Mouse (Mus musculus) erythroblast, adult 5-6 weeks (primary cell): ENCODE results near the gene Cul5. TPM values are rescaled to one million over a fixed set of nuclear protein-coding genes. Genes with fewer than 3 reads are reported as not detected.

Source experiments
- ATAC-seq: replicated peaks from 2 replicates; pipeline ENCODE4 v1.8.0; 2016; ENCODE audit warnings: moderate number of reproducible peaks, mild to moderate bottlenecking, moderate TSS enrichment, inconsistent platforms; ENCODE audit not compliant: poor library complexity, low FRiP score, severe bottlenecking
- total RNA-seq, 2 experiments: library from RNA; stranded (forward) in 1 of 2; stranded (reverse) in 1 of 2; fragments of 150-400 nt in 1 of 2; fragments of 200-764, 138-1000 nt in 1 of 2; gene quantifications; 2 replicates each; pipeline versions ENCODE4 v1.2.3 to v1.2.4; 2015 to 2017; ENCODE audit warnings: low replicate concordance in 2 of 2

Gene Cul5
- total RNA-seq (2015; ENCODE audit: low replicate concordance) (6.7 and 10.6 TPM in 2 replicates), total RNA-seq (2017; ENCODE audit: low replicate concordance) (12.1 and 25.7 TPM in 2 replicates)

GRCm38 (mm10) chr9:53669680-53670219 lies at the start of gene Cul5:
Gene Cul5, minus strand, starts transcription at chr9:53670014.
- ATAC-seq: 0 out of 2 replicates have a peak, but pooled peaks have one; percentile 21

DNA sequence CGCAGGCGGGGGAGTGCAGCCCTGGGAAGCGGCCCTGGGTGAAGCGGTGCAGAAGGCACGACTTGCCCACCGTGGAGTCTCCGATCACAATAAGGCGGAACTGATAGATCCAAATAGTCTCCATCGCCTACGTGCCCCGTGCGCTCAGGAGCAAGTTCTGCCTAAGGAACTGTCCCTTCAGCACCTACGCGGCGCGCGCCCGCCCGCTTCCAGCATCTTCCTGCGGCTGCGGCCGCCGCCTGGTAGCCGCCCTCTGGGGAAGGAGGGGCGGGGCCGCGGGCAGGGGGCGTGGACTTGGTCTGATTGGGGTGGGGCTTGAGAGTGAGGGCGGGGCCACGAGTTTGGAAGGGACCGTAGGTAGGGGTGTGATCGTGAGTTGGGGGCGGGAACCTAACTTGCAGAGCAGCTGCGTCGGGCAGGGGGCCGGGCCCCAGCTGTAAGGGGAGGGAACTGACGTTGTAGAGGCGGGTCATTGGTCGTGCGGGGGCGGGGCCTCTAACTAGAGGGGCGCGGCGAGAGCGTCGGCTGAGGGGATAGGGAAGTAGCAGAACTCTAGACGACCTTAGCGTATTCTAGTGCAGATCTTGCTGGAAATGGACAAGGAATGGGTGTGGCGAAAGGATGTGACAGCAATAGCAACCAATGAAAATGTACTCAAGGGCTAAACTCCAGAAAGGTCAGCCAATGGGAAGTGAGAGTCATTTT lies 36.3 kb upstream of the Cul5 start, which contains the start of gene Rab39:
TSS of gene Rab39 (minus strand) at position 241 of the 705 bp plus-strand sequence.
- ATAC-seq: peak; percentile 49

GRCm38 (mm10) chr9:53705491-53705991 lies 35.7 kb upstream of the Cul5 start:
- no peak for ATAC-seq

- no peak for ATAC-seq
These were observed 33.2 kb upstream of the Cul5 start for GRCm38 (mm10) chr9:53702991-53703390.

- no peak for ATAC-seq
These were observed 30.7 kb upstream of the Cul5 start for GRCm38 (mm10) chr9:53700496-53700895.

DNA sequence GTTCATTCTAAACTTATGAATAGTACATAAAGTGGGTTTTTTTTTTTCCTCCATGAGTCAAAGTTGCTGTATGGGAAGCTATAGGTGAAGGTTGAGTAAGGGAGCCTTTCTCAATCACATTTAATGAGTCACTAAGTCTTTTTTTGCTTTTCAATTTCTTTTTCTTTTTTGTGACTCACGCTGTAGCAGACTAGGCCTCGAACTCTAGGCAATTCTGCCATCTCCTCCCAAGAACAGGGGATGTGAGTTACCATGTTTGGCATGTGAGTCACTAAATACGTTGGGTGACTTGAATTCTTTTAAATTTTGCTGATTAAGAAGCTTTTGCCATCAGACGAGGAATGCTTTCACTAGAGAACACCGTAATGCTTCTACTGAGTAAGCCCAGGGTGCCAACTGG lies 26.0 kb upstream of the Cul5 start:
- no peak for ATAC-seq

DNA sequence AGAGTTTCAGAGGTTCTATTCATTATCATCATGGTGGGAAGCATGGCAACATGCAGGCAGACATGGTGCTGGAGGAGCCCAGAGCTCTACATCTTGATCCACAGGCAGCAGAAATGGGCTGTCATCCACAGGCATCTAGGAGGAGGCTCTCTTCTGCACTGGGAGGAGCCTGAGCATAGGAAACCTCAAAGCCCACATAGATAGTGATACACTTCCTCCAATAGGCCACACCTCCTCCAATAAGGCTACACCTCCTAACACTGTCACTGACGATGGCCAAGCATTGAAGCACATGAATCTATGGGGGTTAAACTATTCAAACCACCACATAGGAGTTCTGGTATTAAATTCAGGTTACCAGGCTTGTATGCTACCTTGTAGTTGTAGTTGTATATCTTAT lies 23.9 kb upstream of the Cul5 start:
- ATAC-seq: no peak

- no peak for ATAC-seq
These were observed 22.2 kb upstream of the Cul5 start for GRCm38 (mm10) chr9:53691745-53692670.

DNA sequence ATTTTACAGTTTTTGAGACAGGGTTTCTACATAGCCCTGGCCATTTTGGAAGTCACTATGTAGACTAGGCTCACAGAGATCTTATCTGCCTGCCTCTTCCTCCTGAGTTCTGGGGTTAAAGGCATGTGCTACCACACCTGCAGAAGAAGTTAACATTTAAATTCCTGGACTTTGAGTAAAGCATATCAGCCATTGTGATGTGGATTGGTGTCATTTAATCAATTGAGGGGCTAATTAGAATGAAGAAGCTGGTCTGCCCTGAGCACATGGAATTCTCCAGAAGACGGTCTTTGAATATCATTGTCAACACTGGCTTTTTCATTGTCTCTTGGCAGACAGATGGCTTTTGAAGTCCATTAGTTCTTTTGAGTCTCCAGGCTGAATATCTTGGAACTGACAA lies 11.0 kb upstream of the Cul5 start:
- no peak for ATAC-seq

DNA sequence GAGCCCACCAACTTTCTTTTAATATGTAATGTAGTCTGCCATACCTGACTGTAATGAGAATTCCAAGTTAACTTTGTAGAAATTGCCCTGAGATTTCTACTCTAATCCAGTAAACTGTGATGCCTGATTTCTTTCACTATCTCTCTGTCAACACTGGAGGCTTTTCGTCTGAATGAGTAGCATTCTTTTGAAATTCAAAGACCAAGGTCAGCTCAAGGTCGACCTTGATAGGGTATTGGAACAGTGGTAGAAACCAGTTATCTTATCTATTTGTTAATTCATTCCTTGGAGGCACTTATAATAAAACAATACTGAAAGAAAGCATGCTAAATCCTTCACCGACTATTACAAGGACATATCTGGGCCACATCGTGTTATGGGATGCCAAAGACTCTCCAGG lies 7.1 kb upstream of the Cul5 start:
- no peak for ATAC-seq

DNA sequence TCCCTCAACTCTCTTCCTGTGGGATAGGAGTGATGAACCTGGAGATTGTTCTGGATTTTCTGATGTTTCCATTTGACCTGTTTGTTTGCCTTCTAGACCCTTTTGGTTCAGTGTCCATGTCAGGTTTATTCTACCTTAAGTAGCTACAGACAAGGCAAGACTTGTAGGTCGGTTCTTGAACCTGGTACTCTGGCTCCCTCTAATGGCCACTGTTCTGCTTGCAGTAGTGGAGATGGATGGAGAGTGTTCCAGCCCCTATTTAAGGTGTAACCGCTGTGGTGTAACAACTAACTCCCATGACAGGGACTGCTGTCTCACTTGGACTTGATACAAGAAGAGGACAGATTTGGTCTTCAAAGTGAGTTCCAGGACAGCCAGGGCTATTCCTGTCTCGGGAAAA lies 3.8 kb upstream of the Cul5 start:
- peak; percentile 88 for ATAC-seq

DNA sequence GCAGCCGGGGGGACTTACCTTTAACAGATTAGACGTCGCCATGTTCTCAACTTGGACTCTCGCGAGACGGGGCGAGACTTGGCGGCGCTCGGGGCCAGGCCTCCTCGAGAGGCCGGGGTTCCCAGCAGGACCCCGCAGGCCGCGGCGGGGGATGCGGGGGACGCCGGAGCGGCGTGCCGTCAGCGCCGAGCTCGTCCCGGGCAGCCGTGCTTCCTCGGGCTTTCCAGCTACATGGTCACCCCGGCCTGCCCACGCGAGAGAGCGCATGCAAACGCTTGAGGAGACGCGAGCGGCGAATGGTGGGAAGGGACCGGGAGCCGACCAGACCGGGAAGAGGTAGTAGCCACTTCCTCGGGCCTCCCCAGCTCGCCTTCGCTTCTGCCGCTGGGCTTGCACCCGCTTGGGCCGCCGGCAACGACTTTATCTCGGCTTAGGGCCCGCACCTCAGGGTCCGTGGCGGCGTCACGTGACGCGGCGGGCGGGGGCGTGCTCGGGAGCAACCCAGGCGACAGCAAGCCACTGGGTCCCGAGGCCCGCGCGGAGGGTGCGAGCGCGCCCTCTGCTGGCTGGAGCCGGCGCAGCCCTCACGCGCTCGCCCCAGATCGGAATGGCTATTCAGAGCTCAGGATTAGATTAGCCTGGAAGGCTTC lies 2.7 kb downstream of the Cul5 start:
- peak; percentile 87 for ATAC-seq

- ATAC-seq: no peak
These were observed 3.2 kb downstream of the Cul5 start for GRCm38 (mm10) chr9:53666665-53667019.

DNA sequence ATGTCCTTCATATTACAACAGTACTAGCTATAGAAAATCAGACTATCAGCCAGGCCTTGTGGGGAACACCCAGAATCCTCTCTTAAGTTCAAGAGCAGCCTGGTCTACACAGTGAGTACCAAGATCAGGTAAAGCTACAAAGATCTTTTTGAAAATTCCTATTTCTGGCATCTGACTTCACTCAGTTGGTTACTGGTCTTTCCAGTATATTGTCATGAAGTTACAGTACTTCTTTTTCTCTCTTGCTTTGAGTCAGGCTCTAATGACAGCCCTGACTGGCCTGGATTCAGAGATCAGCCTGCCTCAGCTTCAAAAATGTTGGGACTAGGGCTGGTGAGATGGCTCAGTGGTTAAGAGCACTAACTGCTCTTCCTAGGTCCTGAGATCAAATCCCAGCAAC lies 4.4 kb downstream of the Cul5 start:
- no peak for ATAC-seq

- ATAC-seq: no peak
These were observed 5.0 kb downstream of the Cul5 start for GRCm38 (mm10) chr9:53664819-53665218.

- no peak for ATAC-seq
These were observed 35.0 kb downstream of the Cul5 start for GRCm38 (mm10) chr9:53634796-53635195.

GRCm38 (mm10) chr9:53615246-53615645 lies 54.6 kb downstream of the Cul5 start:
- ATAC-seq: no peak

GRCm38 (mm10) chr9:53614286-53614685 lies 55.5 kb downstream of the Cul5 start:
- ATAC-seq: no peak

- peak; percentile 98 for ATAC-seq
These were observed 59.6 kb downstream of the Cul5 start, which contains the start of gene Acat1 for GRCm38 (mm10) chr9:53609968-53610781. Gene Acat1, minus strand, starts transcription at chr9:53610382.
